Mouse (Mus musculus): ENCODE results near the gene Baz2b. TPM values are rescaled to one million over a fixed set of nuclear protein-coding genes. Genes with fewer than 3 reads are reported as not detected.

Baz2b gene
- total RNA-seq, 2 experiments from 2014 or later = 89.2 to 97.1 TPM

- DNase-seq (ENCODE audit: low spot score in 2 of 2) = no peak
Observed at GRCm38 (mm10) chr2:60019546-60020250, 189.9 kb downstream of the Baz2b start.

- DNase-seq (ENCODE audit: low spot score in 2 of 2) = no peak
Observed at GRCm38 (mm10) chr2:60018875-60019501, 190.7 kb downstream of the Baz2b start.

GRCm38 (mm10) chr2:60011526-60011925, 198.1 kb downstream of the Baz2b start:
- no peak for DNase-seq (ENCODE audit: low spot score in 2 of 2)

GRCm38 (mm10) chr2:60003665-60004045, 206.0 kb downstream of the Baz2b start:
- no peak for DNase-seq (ENCODE audit: low spot score in 2 of 2)

GRCm38 (mm10) chr2:60003038-60003664, 206.5 kb downstream of the Baz2b start:
- DNase-seq (ENCODE audit: low spot score in 2 of 2) = no peak

- DNase-seq (ENCODE audit: low spot score in 2 of 2) = no peak
Observed at GRCm38 (mm10) chr2:60000268-60000667, 209.4 kb downstream of the Baz2b start.

GRCm38 (mm10) chr2:59997479-59998228, 212.0 kb downstream of the Baz2b start:
- DNase-seq (ENCODE audit: low spot score in 2 of 2) = no peak

GRCm38 (mm10) chr2:59996911-59997310, 212.7 kb downstream of the Baz2b start:
- no peak for DNase-seq (ENCODE audit: low spot score in 2 of 2)

GRCm38 (mm10) chr2:59993190-59993535, 216.5 kb downstream of the Baz2b start:
- DNase-seq (ENCODE audit: low spot score in 2 of 2) = no peak

- DNase-seq (ENCODE audit: low spot score in 2 of 2) = no peak
Observed at GRCm38 (mm10) chr2:59992488-59993189, 217.0 kb downstream of the Baz2b start.

GRCm38 (mm10) chr2:59991775-59992174, 217.9 kb downstream of the Baz2b start:
- DNase-seq (ENCODE audit: low spot score in 2 of 2) = no peak

- DNase-seq (ENCODE audit: low spot score in 2 of 2) = no peak
Observed at GRCm38 (mm10) chr2:59987521-59987920, 222.1 kb downstream of the Baz2b start.

GRCm38 (mm10) chr2:59979488-59980220, 230.0 kb downstream of the Baz2b start:
- no peak for DNase-seq (ENCODE audit: low spot score in 2 of 2)

- DNase-seq (ENCODE audit: low spot score in 2 of 2) = no peak
Observed at GRCm38 (mm10) chr2:59976680-59977079, 233.0 kb downstream of the Baz2b start.

GRCm38 (mm10) chr2:59975772-59976171, 233.9 kb downstream of the Baz2b start:
- no peak for DNase-seq (ENCODE audit: low spot score in 2 of 2)

- DNase-seq (ENCODE audit: low spot score in 2 of 2) = no peak
Observed at GRCm38 (mm10) chr2:59973962-59974361, 235.7 kb downstream of the Baz2b start.

- DNase-seq (ENCODE audit: low spot score in 2 of 2) = no peak
Observed at GRCm38 (mm10) chr2:59973104-59973641, 236.5 kb downstream of the Baz2b start.

GRCm38 (mm10) chr2:59970511-59970910, 239.1 kb downstream of the Baz2b start:
- no peak for DNase-seq (ENCODE audit: low spot score in 2 of 2)

GRCm38 (mm10) chr2:59969099-59969498, 240.5 kb downstream of the Baz2b start:
- DNase-seq (ENCODE audit: low spot score in 2 of 2) = no peak

- no peak for DNase-seq (ENCODE audit: low spot score in 2 of 2)
Observed at GRCm38 (mm10) chr2:59968593-59968992, 241.0 kb downstream of the Baz2b start.

All from adrenal gland, postnatal 4 days (tissue).